Mouse (Mus musculus): ENCODE data around the gene Gemin4. TPM values are rescaled to one million over a fixed set of nuclear protein-coding genes. Genes with fewer than 3 reads are reported as not detected.
A peak's percentile ranks its signal among the peaks of the same experiment; 100 is the strongest.
"Not testable (repeated sequence)": the region's sequence is repeated elsewhere in the genome, so short reads cannot be mapped to it uniquely, and the experiment has no call there.

Gene Gemin4
- polyA plus RNA-seq, 1 experiment from 2014 or later: 18.1 TPM

GRCm38 (mm10) chr11:76213841-76214240 lies 3.6 kb downstream of the Gemin4 start:
- WGBS: 45% methylated on average over 5 of the region's 5 CpGs
- Histone ChIP-seq H3K4me2 (replicated peaks) (no peak overlapping the region), H3K4me1 (peaks cover 7% of the 10 kb centered on the region), H3K36me3 (peaks cover 34% of the 10 kb centered on the region), H3K4me3 (no peak overlapping the region), H3K27me3 (no peaks in the 10 kb centered on the region), H3K9me3 (no peaks in the 10 kb centered on the region), H3K27ac (replicated peaks) (no peak overlapping the region), H3K9ac (replicated peaks) (no peak overlapping the region)
- ATAC-seq (replicated peaks): no peak

GRCm38 (mm10) chr11:76211595-76211994 lies 5.9 kb downstream of the Gemin4 start:
- peaks cover 57% of the 10 kb centered on the region for H3K36me3 ChIP-seq

DNA sequence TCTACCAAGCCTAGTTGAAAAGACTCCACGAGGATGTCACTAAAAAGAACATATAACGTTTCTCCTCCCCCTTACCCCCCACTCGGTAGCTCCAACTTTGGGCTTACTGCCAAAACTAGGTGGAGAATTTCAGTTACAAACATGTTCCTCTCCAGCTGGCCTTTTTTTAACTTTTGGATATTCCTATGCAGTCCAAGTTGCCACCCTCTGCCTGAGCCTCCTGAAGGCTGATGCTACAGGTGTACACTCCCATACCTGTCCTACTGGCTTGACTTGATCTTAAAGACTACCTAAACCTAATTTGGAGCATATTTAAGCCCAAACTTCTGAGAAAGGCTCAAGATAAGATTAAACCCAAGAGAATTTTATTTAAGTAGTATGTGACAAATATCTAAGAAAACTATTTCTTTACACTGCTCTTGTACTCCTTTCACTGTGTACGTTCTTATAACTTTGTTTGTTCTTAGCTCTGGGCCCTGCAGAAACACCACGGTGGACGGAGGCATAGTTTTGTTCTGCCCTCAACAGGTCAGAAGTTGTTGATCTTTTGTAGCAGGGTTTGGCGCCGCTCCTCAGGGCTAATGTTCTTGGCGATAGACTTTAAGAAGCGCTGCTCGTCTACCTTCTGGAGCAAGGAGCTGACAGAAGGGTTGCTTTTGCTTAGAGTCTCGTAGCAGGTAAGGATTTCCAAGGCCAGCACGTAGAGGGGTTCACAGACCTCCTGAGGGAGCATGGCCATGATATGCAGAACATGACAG lies 7.1 kb downstream of the Gemin4 start:
- H3K4me1 ChIP-seq: no peaks in the 10 kb centered on the region
- H3K9me3 ChIP-seq: no peaks in the 10 kb centered on the region
- no peak for ATAC-seq (replicated peaks)
- H3K4me2 ChIP-seq (replicated peaks): no peak overlapping the region
- H3K36me3 ChIP-seq: peaks cover 65% of the 10 kb centered on the region
- H3K27ac ChIP-seq (replicated peaks): no peak overlapping the region
- no peak overlapping the region for H3K4me3 ChIP-seq
- 83% methylated on average over 13 of the region's 13 CpGs for WGBS
- no peaks in the 10 kb centered on the region for H3K27me3 ChIP-seq
- no peak overlapping the region for H3K9ac ChIP-seq (replicated peaks)

More at GRCm38 (mm10) chr11:76211595-76211994, 5.9 kb downstream of the Gemin4 start:
- ATAC-seq (replicated peaks); H3K4me1 ChIP-seq; H3K4me3 ChIP-seq; H3K27ac ChIP-seq (replicated peaks); H3K9ac ChIP-seq (replicated peaks); H3K27me3 ChIP-seq; H3K4me2 ChIP-seq (replicated peaks); H3K9me3 ChIP-seq: not testable (repeated sequence)
- 92% methylated on average over 5 of the region's 6 CpGs for WGBS

GRCm38 (mm10) chr11:76206793-76207192 lies 10.7 kb downstream of the Gemin4 start:
- Histone ChIP-seq H3K36me3 (peaks cover 57% of the 10 kb centered on the region), H3K27ac (replicated peaks) (no peak overlapping the region), H3K4me3 (no peak overlapping the region), H3K27me3 (no peaks in the 10 kb centered on the region), H3K4me1 (peaks cover 15% of the 10 kb centered on the region), H3K9me3 (no peaks in the 10 kb centered on the region), H3K9ac (replicated peaks) (no peak overlapping the region), H3K4me2 (replicated peaks) (no peak overlapping the region)
- no peak for ATAC-seq (replicated peaks)
- WGBS: 85% methylated on average over 5 of the region's 5 CpGs

DNA sequence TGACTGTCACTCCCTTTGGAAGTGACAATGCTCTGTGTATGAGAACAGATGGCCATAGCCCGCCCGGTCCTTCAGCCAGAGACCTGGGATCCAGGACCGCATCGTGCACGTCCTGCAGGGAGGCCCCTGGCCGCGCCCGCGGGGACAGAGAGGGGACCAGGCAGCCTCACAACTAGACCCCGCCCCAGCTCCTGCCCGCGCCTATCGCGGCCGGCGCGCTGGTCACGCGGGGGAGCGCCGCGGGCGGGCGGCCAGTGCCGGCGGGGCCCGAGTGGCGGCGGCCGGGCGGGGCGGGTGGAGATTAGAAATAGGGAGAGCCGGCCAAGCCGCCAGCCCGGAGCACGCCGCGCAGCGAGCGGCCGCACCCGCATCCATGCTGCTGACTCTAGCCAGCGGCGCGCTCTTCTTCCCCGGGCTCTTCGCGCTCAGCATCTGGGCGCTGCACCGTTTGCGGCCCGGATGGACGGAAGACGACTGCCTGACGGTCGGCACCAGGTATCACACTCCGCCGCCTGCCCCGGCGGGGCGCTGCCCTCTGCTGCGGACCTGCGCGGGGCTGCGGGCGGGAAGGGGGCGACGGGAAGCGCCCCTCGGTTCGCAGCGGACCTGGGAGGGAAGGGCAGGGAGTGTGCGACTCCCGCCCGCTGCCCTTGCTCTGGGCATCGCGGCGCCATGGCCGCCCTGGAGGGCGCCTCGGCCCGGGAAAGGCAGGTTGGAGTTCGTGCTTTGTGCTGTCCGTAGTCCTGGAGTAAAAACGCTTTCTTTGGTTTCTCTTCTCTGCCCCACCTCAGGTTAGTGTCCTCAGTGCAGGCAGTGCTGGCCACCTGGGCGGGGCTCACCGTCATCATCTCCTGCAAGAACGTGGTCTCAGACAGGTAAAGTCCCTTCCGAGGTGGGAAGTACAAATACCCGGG lies 15.4 kb downstream of the Gemin4 start:
- peak overlapping the region; percentile 74 for H3K4me2 ChIP-seq (replicated peaks)
- H3K4me3 ChIP-seq: peak overlapping the region; percentile 71
- no peaks in the 10 kb centered on the region for H3K27me3 ChIP-seq
- under 1% methylated on average over 83 of the region's 90 CpGs for WGBS
- peaks cover 21% of the 10 kb centered on the region for H3K4me1 ChIP-seq
- peak; percentile 99 for ATAC-seq (replicated peaks)
- H3K27ac ChIP-seq (replicated peaks): peak overlapping the region; percentile 68
- H3K9me3 ChIP-seq: no peaks in the 10 kb centered on the region
- peaks cover 19% of the 10 kb centered on the region for H3K36me3 ChIP-seq
- peak overlapping the region; percentile 84 for H3K9ac ChIP-seq (replicated peaks)

DNA sequence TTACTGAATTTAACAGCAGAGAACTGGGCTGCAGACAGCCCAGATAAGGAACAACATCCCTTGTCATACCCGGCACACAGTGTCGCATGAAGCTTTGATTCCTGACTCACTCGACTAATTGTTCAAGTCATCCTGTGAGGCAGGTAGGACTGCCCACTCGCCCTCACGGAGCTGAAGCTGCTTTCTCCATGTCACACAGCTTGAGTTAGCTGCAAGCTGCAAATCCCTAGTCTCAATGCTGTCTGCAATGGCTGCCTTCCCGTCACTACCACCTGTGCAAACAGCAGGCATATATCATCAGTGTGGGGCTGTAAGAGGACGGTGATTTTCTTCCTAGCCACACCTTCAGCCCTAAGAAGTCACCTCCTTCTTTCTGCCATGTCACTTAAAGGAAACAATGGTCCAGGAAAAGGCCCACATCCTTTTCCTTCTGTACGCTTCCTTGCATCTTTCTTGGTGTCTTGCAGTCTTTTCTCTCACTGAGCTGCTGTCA lies 20.4 kb downstream of the Gemin4 start:
- Histone ChIP-seq H3K4me1 (peaks cover 6% of the 10 kb centered on the region), H3K4me2 (replicated peaks) (no peak overlapping the region), H3K36me3 (no peaks in the 10 kb centered on the region), H3K9ac (replicated peaks) (no peak overlapping the region), H3K9me3 (no peaks in the 10 kb centered on the region), H3K27me3 (no peaks in the 10 kb centered on the region), H3K27ac (replicated peaks) (no peak overlapping the region), H3K4me3 (no peak overlapping the region)
- 50% methylated on average over 8 of the region's 8 CpGs for WGBS
- ATAC-seq (replicated peaks): no peak

- no peaks in the 10 kb centered on the region for H3K9me3 ChIP-seq
- 52% methylated on average over 8 of the region's 8 CpGs for WGBS
- no peak overlapping the region for H3K4me3 ChIP-seq
- no peak overlapping the region for H3K4me2 ChIP-seq (replicated peaks)
- no peaks in the 10 kb centered on the region for H3K36me3 ChIP-seq
- H3K4me1 ChIP-seq: peaks cover 4% of the 10 kb centered on the region
- no peak for ATAC-seq (replicated peaks)
- H3K27ac ChIP-seq (replicated peaks): no peak overlapping the region
- no peak overlapping the region for H3K9ac ChIP-seq (replicated peaks)
- H3K27me3 ChIP-seq: no peaks in the 10 kb centered on the region
Measured at GRCm38 (mm10) chr11:76196275-76196976, 21.0 kb downstream of the Gemin4 start.

- no peaks in the 10 kb centered on the region for H3K27me3 ChIP-seq
- ATAC-seq (replicated peaks): no peak
- H3K4me1 ChIP-seq: no peaks in the 10 kb centered on the region
- no peak overlapping the region for H3K4me2 ChIP-seq (replicated peaks)
- no peak overlapping the region for H3K4me3 ChIP-seq
- H3K27ac ChIP-seq (replicated peaks): no peak overlapping the region
- no peak overlapping the region for H3K9ac ChIP-seq (replicated peaks)
- H3K9me3 ChIP-seq: no peaks in the 10 kb centered on the region
- 80% methylated on average over 6 of the region's 6 CpGs for WGBS
- H3K36me3 ChIP-seq: no peaks in the 10 kb centered on the region
Measured at GRCm38 (mm10) chr11:76186908-76187307, 30.6 kb downstream of the Gemin4 start.

GRCm38 (mm10) chr11:76183745-76184144 lies 33.7 kb downstream of the Gemin4 start:
- no peaks in the 10 kb centered on the region for H3K9me3 ChIP-seq
- H3K9ac ChIP-seq (replicated peaks): no peak overlapping the region
- no peak overlapping the region for H3K4me2 ChIP-seq (replicated peaks)
- no peaks in the 10 kb centered on the region for H3K27me3 ChIP-seq
- ATAC-seq (replicated peaks): no peak
- no peak overlapping the region for H3K4me3 ChIP-seq
- H3K36me3 ChIP-seq: no peaks in the 10 kb centered on the region
- 81% methylated on average over 4 of the region's 4 CpGs for WGBS
- no peak overlapping the region for H3K27ac ChIP-seq (replicated peaks)
- peaks cover 6% of the 10 kb centered on the region for H3K4me1 ChIP-seq

DNA sequence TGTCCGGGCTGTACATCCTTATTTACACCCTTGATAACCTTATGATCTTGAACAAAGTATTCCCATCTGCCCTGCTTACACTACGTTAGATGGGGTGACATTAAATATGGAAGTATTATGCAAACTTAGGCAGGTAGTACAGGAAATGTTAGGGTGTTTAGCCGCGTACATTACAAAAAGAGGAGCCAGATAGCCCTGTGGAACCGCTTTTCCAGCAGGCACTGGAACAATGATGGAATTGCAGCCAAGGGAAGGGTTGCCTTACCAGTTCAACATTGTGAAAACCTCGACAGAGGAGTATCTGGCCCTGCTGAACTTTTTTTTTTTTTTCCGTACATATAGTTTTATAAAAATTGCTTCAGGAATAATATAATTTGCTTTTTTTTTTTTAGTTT lies 37.3 kb downstream of the Gemin4 start:
- H3K4me2 ChIP-seq (replicated peaks): peak overlapping the region; percentile 79
- 17% methylated on average over 7 of the region's 7 CpGs for WGBS
- H3K27me3 ChIP-seq: no peaks in the 10 kb centered on the region
- H3K4me3 ChIP-seq: peak overlapping the region; percentile 90
- H3K4me1 ChIP-seq: peaks cover 15% of the 10 kb centered on the region
- peaks cover 5% of the 10 kb centered on the region; the same call in 1 of the 2 replicates for H3K36me3 ChIP-seq
- ATAC-seq (replicated peaks): no peak
- no peaks in the 10 kb centered on the region for H3K9me3 ChIP-seq
- H3K27ac ChIP-seq (replicated peaks): peak overlapping the region; percentile 79; the same call in 1 of the 2 replicates
- H3K9ac ChIP-seq (replicated peaks): peak overlapping the region; percentile 89

- peak within 1 kb of the TSS; percentile 79 for H3K4me2 ChIP-seq (replicated peaks)
- H3K27ac ChIP-seq (replicated peaks): peak within 1 kb of the TSS; percentile 79
- H3K27me3 ChIP-seq: no peaks in the 10 kb centered on the region
- under 1% methylated on average over 37 of the region's 37 CpGs for WGBS
- H3K36me3 ChIP-seq: peaks cover 7% of the 10 kb centered on the region; the same call in 1 of the 2 replicates
- ATAC-seq (replicated peaks): peak; percentile 91
- peak within 1 kb of the TSS; percentile 89 for H3K9ac ChIP-seq (replicated peaks)
- H3K9me3 ChIP-seq: no peaks in the 10 kb centered on the region
- peak within 1 kb of the TSS; percentile 90 for H3K4me3 ChIP-seq
- peaks cover 15% of the 10 kb centered on the region for H3K4me1 ChIP-seq
Measured at GRCm38 (mm10) chr11:76179495-76180145, 37.8 kb downstream of the Gemin4 start, which contains the start of the genes Vps53 and Fam57a. TSS of gene Vps53 (minus strand) at chr11:76179647. TSS of gene Fam57a (plus strand) at chr11:76179671.

Measured in forebrain, embryonic 15.5 days (tissue).